Mouse (Mus musculus): ENCODE data around the gene Etfbkmt. TPM values are rescaled to one million over a fixed set of nuclear protein-coding genes. Genes with fewer than 3 reads are reported as not detected.
A peak's percentile ranks its signal among the peaks of the same experiment; 100 is the strongest.
"Not testable (repeated sequence)": the region's sequence is repeated elsewhere in the genome, so short reads cannot be mapped to it uniquely, and the experiment has no call there.

Etfbkmt gene
- polyA plus RNA-seq, 1 experiment, result 16.1 TPM

DNA sequence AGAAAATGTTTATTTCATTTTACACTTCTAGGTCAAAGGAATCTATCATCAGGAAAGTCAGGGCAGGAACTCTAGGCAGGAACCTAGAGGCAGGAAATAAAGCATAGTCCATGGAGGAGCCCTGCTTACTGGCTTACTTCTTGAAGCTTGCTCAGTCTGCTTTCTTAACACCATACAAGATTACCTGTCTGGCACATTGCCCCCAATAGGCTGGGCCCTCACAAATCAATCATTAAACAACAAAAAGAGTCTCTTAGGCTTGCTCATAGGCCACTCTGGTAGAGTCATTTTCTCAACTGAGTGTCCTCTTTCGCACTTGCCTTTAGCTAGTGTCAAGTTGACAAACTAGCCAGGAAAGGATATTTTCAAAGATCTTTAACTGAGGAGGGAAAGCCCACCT, 5.5 kb downstream of the Etfbkmt start:
- TF ChIP-seq POLR2A (IDR thresholded peaks at IDR 0.05; ENCODE audit: low read depth, low read length) (no peak), CTCF (conservative IDR thresholded peaks at IDR 0.05; ENCODE audit: insufficient read depth, insufficient read length, low read depth, low read length) (no peak)
- no peak overlapping the region for H3K4me3 ChIP-seq (ENCODE audit: insufficient read depth, low read depth, low read length)
- 58% methylated on average over 1 of the region's 1 CpGs for WGBS

DNA sequence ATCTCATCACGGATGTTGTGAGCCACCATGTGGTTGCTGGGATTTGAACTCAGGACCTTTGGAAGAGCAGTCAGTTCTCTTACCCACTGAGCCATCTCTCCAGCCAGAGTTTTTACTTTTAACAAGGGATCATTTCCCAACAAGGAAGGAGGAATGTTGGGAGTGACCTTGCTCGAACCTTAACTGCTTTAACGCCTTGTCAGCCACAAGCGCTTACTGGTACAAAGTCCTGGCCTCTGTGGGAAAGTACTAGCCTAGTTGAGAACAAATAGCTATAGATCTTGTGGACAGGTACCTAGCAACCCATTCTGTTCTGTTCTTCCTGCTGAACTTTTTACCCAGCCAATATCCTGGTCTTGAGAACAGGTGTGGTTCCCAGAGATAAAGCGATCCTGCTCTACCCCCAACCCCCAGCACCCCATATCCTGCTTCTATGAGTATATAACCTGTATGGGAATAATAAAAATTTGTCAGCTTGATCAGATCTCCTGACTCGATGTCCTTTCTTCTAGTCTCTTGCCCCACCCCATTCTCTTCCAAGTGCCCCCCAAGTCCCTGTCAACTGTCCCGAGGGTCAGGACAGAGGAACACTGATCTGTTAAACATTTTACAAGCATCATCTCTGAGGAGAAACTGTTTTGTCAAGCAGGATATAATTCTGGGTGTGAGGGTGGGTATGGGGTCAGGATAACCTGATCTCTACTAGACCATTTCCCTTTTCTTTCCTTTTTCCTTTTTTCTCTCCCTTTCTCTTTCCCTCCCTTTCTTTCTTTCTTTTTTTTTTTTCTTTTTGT, 9.0 kb downstream of the Etfbkmt start:
- Histone ChIP-seq H3K27ac (ENCODE audit: insufficient read depth, low read depth, low read length) (peak overlapping the region; percentile 82), H3K36me3 (ENCODE audit: control insufficient read depth, insufficient read depth, low read length) (peaks cover 3% of the 10 kb centered on the region; the same call in 1 of the 2 replicates), H3K4me1 (ENCODE audit: control insufficient read depth, insufficient read depth, low read length) (no peaks in the 10 kb centered on the region), H3K4me3 (ENCODE audit: insufficient read depth, low read depth, low read length) (no peak overlapping the region), H3K27me3 (replicated peaks; ENCODE audit: control insufficient read depth, insufficient read depth, low read length) (no peaks in the 10 kb centered on the region)
- 39% methylated on average over 7 of the region's 7 CpGs for WGBS
- DNase-seq, result peak; percentile 85
- no peak for TF ChIP-seq POLR2A (IDR thresholded peaks at IDR 0.05; ENCODE audit: low read depth, low read length)

More for the DNA sequence above, 5.5 kb downstream of the Etfbkmt start:
- peak; percentile 78 for DNase-seq
- Histone ChIP-seq H3K4me1 (ENCODE audit: control insufficient read depth, insufficient read depth, low read length) (peaks cover 7% of the 10 kb centered on the region), H3K27me3 (replicated peaks; ENCODE audit: control insufficient read depth, insufficient read depth, low read length) (no peaks in the 10 kb centered on the region), H3K36me3 (ENCODE audit: control insufficient read depth, insufficient read depth, low read length) (peaks cover 3% of the 10 kb centered on the region; the same call in 1 of the 2 replicates), H3K27ac (ENCODE audit: insufficient read depth, low read depth, low read length) (no peak overlapping the region)

DNA sequence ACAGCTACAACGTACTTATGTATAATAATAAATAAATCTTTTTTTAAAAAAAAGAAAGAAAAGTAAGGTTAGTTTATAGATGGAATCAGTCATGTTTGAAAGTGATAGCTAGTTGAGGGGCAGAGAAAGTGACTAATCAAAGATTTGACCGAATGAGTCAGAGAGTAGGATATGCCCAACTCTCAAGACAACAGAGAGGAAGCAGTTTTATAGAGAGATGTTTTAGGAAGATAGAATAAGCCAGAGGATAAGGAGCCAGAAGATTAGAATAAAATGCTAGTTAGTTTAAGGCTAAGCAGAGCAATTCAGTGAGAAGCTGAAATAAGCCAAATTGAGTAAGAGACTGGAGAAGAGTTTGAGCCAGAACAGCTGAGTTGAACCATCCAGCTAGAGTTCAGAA, 12.5 kb downstream of the Etfbkmt start:
- no peak for DNase-seq
- WGBS, result 90% methylated on average over 2 of the region's 2 CpGs
- no peak overlapping the region for H3K4me3 ChIP-seq (ENCODE audit: insufficient read depth, low read depth, low read length)
- peaks cover 12% of the 10 kb centered on the region for H3K4me1 ChIP-seq (ENCODE audit: control insufficient read depth, insufficient read depth, low read length)
- H3K27ac ChIP-seq (ENCODE audit: insufficient read depth, low read depth, low read length), result no peak overlapping the region
- no peaks in the 10 kb centered on the region for H3K27me3 ChIP-seq (replicated peaks; ENCODE audit: control insufficient read depth, insufficient read depth, low read length)
- TF ChIP-seq CTCF (conservative IDR thresholded peaks at IDR 0.05; ENCODE audit: insufficient read depth, insufficient read length, low read depth, low read length), result no peak
- no peak for TF ChIP-seq POLR2A (IDR thresholded peaks at IDR 0.05; ENCODE audit: low read depth, low read length)
- H3K36me3 ChIP-seq (ENCODE audit: control insufficient read depth, insufficient read depth, low read length), result peaks cover 3% of the 10 kb centered on the region; the same call in 1 of the 2 replicates

DNA sequence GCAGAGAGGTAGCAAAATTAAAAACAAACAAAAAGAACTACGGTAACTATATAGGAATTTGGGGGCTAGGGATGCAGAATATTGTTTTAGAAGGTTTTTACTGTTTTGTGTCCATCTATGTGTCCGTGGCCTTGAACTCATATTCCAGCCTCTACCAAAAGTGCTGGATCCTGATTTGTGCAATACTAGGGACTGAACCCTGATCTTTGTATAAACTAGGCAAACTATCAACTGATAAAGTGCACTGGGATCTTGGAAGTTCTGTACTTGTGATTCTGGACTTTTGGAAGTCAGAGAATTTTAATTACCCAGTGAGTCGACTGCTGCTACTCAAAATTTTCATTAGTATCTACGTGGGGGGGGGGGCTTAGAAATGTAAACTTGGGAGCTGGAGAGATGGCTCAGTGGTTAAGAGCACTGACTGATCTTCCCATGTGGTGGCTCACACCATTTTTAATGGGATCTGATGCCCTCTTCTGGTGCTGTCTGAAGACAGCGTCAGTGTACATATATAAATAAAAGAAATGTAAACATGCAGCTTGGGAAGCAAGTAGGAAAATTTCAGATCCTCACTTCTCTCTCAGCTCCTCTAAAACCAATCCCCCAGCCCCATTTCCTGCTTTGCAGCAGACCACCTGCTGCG, 13.9 kb downstream of the Etfbkmt start:
- WGBS, result 61% methylated on average over 6 of the region's 6 CpGs

DNA sequence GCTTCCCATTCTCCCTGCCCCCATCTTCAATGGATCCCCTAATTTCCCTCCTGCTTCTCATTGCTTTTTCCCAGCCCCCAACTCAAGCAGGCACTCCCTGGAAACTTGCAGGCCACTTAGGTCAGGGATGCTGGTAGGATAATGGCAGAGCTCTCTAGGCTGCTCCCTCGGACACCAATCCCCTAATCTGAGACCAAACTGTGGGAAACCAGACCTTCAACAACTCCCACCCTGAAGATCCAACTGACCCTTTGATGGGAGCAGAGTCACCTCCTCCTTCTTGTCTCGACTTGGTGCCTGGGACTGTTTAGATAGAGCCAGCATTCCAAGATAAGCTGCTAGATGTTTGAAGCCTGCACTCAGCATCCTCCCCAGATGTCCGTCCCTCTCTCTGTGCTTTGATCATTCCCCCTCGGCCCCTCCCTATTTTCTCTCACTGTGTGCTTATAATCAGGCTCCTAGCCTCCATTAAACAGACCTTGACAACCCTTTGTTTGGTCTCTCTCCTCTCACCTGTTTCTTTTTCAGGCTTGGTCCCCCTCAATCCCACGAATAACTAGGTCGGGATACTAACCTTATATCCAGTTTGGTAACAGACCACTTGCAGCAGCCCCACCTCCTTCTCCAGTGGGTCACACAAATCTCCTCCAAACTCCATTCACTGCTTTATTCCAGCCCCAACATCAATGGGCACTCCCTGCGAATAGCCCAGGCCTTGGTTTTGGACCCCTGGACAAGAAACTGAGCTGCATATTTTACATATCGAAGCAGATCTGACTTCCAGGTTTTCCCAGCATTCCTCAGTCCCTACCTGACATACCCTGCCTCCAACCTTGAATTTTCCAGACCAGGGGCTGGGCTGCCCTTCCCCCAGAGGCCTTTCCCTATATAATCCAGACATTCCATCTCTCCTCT, 14.7 kb downstream of the Etfbkmt start:
- TF ChIP-seq POLR2A (IDR thresholded peaks at IDR 0.05; ENCODE audit: low read depth, low read length) (no peak), CTCF (conservative IDR thresholded peaks at IDR 0.05; ENCODE audit: insufficient read depth, insufficient read length, low read depth, low read length) (no peak)
- no peak for DNase-seq
- H3K27me3 ChIP-seq (replicated peaks; ENCODE audit: control insufficient read depth, insufficient read depth, low read length), result no peaks in the 10 kb centered on the region
- 37% methylated on average over 8 of the region's 8 CpGs for WGBS
- H3K4me3 ChIP-seq (ENCODE audit: insufficient read depth, low read depth, low read length), result no peak overlapping the region
- peaks cover 3% of the 10 kb centered on the region; the same call in 1 of the 2 replicates for H3K36me3 ChIP-seq (ENCODE audit: control insufficient read depth, insufficient read depth, low read length)
- peaks cover 12% of the 10 kb centered on the region for H3K4me1 ChIP-seq (ENCODE audit: control insufficient read depth, insufficient read depth, low read length)
- H3K27ac ChIP-seq (ENCODE audit: insufficient read depth, low read depth, low read length), result no peak overlapping the region

More for the DNA sequence above, 13.9 kb downstream of the Etfbkmt start:
- Histone ChIP-seq H3K36me3 (ENCODE audit: control insufficient read depth, insufficient read depth, low read length) (peaks cover 3% of the 10 kb centered on the region; the same call in 1 of the 2 replicates), H3K4me3 (ENCODE audit: insufficient read depth, low read depth, low read length) (no peak overlapping the region), H3K27me3 (replicated peaks; ENCODE audit: control insufficient read depth, insufficient read depth, low read length) (no peaks in the 10 kb centered on the region), H3K27ac (ENCODE audit: insufficient read depth, low read depth, low read length) (no peak overlapping the region), H3K4me1 (ENCODE audit: control insufficient read depth, insufficient read depth, low read length) (peaks cover 12% of the 10 kb centered on the region)
- TF ChIP-seq CTCF (conservative IDR thresholded peaks at IDR 0.05; ENCODE audit: insufficient read depth, insufficient read length, low read depth, low read length) (no peak), POLR2A (IDR thresholded peaks at IDR 0.05; ENCODE audit: low read depth, low read length) (no peak)
- no peak for DNase-seq

DNA sequence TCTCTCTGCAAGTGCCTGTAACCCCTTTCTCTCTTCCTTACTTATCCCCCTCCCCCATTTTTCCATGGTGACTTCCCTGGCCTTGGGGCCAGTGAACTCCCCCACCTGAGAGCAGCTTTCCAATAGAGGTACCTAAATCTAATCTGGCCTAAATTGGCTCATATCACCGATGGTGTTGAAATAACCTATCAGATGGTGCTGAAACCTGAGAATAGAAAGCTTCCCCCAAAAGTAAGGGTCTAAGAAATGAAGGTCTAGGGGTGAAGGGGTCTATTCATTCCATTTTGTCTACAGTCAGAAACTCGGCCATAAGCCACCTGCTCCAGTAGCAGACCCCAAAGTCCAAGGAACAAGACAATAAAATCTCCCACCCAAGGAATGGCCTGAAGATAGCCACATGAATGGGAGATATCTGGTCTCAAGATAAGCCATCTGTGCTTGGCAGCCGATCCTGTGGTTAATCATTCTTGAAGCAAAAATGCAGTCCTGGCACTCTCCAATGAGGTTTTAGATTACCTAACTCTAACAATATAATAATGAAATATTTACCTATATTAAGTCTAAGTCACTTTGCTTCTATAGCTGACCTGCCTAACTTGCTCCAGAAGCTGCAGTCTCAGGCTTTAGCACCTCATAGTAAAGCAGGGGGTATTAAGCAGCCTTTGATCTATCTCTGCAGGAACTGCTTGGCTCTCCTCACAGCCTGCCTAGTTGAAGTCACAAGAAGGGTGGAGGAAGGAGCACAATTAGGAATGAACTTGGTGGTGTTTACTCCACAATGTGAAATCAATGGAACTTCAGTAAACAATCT, 15.6 kb downstream of the Etfbkmt start:
- no peaks in the 10 kb centered on the region for H3K27me3 ChIP-seq (replicated peaks; ENCODE audit: control insufficient read depth, insufficient read depth, low read length)
- H3K36me3 ChIP-seq (ENCODE audit: control insufficient read depth, insufficient read depth, low read length), result peaks cover 3% of the 10 kb centered on the region; the same call in 1 of the 2 replicates
- peaks cover 12% of the 10 kb centered on the region for H3K4me1 ChIP-seq (ENCODE audit: control insufficient read depth, insufficient read depth, low read length)
- no peak for TF ChIP-seq POLR2A (IDR thresholded peaks at IDR 0.05; ENCODE audit: low read depth, low read length)
- TF ChIP-seq CTCF (conservative IDR thresholded peaks at IDR 0.05; ENCODE audit: insufficient read depth, insufficient read length, low read depth, low read length), result no peak
- 25% methylated on average over 3 of the region's 3 CpGs for WGBS
- H3K27ac ChIP-seq (ENCODE audit: insufficient read depth, low read depth, low read length), result peak overlapping the region; percentile 28; the same call in 1 of the 2 replicates
- DNase-seq, result peak; percentile 73
- H3K4me3 ChIP-seq (ENCODE audit: insufficient read depth, low read depth, low read length), result no peak overlapping the region

DNA sequence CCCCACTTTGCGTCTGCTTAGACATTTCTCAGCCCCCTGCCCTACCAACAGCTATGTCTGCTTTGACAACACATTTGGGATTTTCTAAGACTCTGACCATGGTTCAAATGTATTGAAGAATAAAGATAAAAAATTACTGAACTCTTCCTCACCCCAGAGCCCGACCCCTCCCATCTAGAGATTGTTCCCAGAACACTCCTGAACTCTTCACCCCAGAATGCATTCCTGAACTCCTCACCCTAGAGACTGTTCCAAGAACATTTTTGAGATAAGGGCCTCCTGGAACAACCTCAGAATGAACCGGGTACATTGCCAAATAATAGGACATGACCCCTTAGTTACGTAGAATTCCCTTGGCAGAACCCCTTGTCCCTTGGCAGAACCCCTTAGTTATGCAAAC, 27.4 kb downstream of the Etfbkmt start:
- not testable (repeated sequence) for H3K4me1 ChIP-seq (ENCODE audit: control insufficient read depth, insufficient read depth, low read length); H3K4me3 ChIP-seq (ENCODE audit: insufficient read depth, low read depth, low read length); H3K27me3 ChIP-seq (replicated peaks; ENCODE audit: control insufficient read depth, insufficient read depth, low read length)
- H3K27ac ChIP-seq (ENCODE audit: insufficient read depth, low read depth, low read length), result peak overlapping the region; percentile 50
- peak; percentile 55 for DNase-seq
- 40% methylated on average over 4 of the region's 4 CpGs for WGBS
- H3K36me3 ChIP-seq (ENCODE audit: control insufficient read depth, insufficient read depth, low read length), result peaks cover 12% of the 10 kb centered on the region; the same call in 1 of the 2 replicates

Measured in kidney, adult 2 months (tissue).